Mouse (Mus musculus): ENCODE measurements around the gene Golph3. TPM values are rescaled to one million over a fixed set of nuclear protein-coding genes. Genes with fewer than 3 reads are reported as not detected.
"Not testable (repeated sequence)": the region's sequence is repeated elsewhere in the genome, so short reads cannot be mapped to it uniquely, and the experiment has no call there.

The Golph3 gene
- polyA plus RNA-seq, 1 experiment from 2014 or later, result 111 TPM

DNA sequence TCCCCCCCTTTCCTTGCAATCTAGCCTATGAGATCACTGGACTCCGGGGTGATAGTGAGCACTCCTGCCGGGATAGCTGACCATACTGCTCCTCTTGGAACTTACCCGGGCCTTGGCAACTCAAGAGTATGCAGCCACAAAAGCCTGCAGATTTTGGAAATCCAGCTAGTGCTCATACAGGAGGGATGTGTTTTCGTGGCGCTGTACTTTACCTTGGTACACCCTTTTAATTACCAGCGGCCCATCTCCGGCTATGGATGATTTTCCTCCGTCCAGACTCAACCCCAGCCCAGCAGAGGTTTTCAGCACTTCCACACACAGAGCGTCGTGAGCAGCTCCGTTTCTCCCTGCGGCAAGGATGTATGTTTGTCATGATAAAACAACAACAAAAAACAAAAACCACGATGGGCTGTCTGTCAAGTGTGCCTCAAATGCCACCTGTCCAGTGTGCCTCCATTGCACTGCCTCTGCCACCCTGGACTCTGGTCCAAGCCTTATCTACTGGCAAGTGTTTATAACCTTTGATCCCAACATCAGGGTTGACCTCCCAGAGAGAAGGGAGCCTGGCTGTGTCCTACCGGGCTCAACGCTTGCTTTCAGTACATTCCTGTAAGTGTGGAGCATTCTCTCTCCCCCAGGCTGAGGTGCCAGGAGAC is 44.3 kb downstream of the Golph3 start:
- DNase-seq (ENCODE audit: low spot score) (no peak), ATAC-seq (ENCODE audit: insufficient number of reproducible peaks, low FRiP score, low TSS enrichment, low read depth) (no peak)
- no peak overlapping the region for H3K9ac ChIP-seq (ENCODE audit: low read length)
- 81% methylated on average over 15 of the region's 15 CpGs for WGBS
- H3K4me2 ChIP-seq (ENCODE audit: low read depth, severe bottlenecking), result no peak overlapping the region
- no peak overlapping the region for H3K4me3 ChIP-seq (ENCODE audit: low read depth, low read length)
- H3K4me1 ChIP-seq (ENCODE audit: control insufficient read depth, insufficient read depth, low read length), result no peaks in the 10 kb centered on the region
- H3K36me3 ChIP-seq (ENCODE audit: control insufficient read depth, insufficient read depth, low read length), result no peaks in the 10 kb centered on the region
- H3K27ac ChIP-seq (replicated peaks; ENCODE audit: low read depth, low read length), result no peak overlapping the region
- no peaks in the 10 kb centered on the region for H3K9me3 ChIP-seq (ENCODE audit: control insufficient read depth, low read length)
- no peaks in the 10 kb centered on the region for H3K27me3 ChIP-seq (ENCODE audit: control insufficient read depth, insufficient read depth, low read length)

- H3K4me1 ChIP-seq (ENCODE audit: control insufficient read depth, insufficient read depth, low read length), result no peaks in the 10 kb centered on the region
- H3K36me3 ChIP-seq (ENCODE audit: control insufficient read depth, insufficient read depth, low read length), result no peaks in the 10 kb centered on the region
- no peak overlapping the region for H3K4me2 ChIP-seq (ENCODE audit: low read depth, severe bottlenecking)
- H3K27me3 ChIP-seq (ENCODE audit: control insufficient read depth, insufficient read depth, low read length), result no peaks in the 10 kb centered on the region
- no peak for ATAC-seq (ENCODE audit: insufficient number of reproducible peaks, low FRiP score, low TSS enrichment, low read depth)
- H3K9ac ChIP-seq (ENCODE audit: low read length), result no peak overlapping the region
- 56% methylated on average over 3 of the region's 3 CpGs for WGBS
- no peak for DNase-seq (ENCODE audit: low spot score)
- no peak overlapping the region for H3K27ac ChIP-seq (replicated peaks; ENCODE audit: low read depth, low read length)
- H3K9me3 ChIP-seq (ENCODE audit: control insufficient read depth, low read length), result no peaks in the 10 kb centered on the region
- no peak overlapping the region for H3K4me3 ChIP-seq (ENCODE audit: low read depth, low read length)
Measured at GRCm38 (mm10) chr15:12366072-12366469, 44.8 kb downstream of the Golph3 start.

DNA sequence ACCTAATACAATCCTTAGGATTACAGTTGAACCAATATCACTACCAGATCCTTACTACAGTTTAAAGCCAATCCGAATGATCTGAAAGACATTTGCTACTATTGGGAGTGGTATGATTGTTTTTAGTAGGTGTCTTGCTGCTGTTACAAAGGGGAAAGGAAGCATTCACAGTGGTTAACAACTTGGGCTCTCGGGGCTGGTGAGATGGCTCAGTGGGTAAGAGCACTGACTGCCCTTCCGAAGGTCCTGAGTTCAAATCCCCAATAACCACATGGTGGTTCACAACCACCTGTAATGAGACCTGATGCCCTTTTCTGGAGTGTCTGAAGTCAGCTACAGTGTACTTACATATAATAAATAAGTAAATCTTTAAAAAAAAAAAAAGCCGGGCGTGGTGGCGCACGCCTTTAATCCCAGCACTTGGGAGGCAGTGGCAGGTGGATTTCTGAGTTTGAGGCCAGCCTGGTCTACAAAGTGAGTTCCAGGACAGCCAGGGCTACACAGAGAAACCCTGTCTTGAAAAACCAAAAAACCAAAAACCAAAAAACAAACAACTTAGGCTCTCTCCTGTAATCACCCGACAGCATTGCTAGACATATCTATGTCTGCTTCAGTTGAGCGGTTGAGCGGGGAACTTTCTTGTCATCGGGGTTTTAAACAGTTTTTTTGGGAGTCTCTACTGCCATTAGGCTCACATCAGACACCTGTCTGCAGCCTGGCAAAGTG is 45.5 kb downstream of the Golph3 start:
- H3K36me3 ChIP-seq (ENCODE audit: control insufficient read depth, insufficient read depth, low read length); H3K9me3 ChIP-seq (ENCODE audit: control insufficient read depth, low read length); H3K27me3 ChIP-seq (ENCODE audit: control insufficient read depth, insufficient read depth, low read length); ATAC-seq (ENCODE audit: insufficient number of reproducible peaks, low FRiP score, low TSS enrichment, low read depth); DNase-seq (ENCODE audit: low spot score); H3K9ac ChIP-seq (ENCODE audit: low read length); H3K4me2 ChIP-seq (ENCODE audit: low read depth, severe bottlenecking); H3K27ac ChIP-seq (replicated peaks; ENCODE audit: low read depth, low read length); H3K4me1 ChIP-seq (ENCODE audit: control insufficient read depth, insufficient read depth, low read length); H3K4me3 ChIP-seq (ENCODE audit: low read depth, low read length): not testable (repeated sequence)
- 95% methylated on average over 11 of the region's 11 CpGs for whole genome bisulfite sequencing

DNA sequence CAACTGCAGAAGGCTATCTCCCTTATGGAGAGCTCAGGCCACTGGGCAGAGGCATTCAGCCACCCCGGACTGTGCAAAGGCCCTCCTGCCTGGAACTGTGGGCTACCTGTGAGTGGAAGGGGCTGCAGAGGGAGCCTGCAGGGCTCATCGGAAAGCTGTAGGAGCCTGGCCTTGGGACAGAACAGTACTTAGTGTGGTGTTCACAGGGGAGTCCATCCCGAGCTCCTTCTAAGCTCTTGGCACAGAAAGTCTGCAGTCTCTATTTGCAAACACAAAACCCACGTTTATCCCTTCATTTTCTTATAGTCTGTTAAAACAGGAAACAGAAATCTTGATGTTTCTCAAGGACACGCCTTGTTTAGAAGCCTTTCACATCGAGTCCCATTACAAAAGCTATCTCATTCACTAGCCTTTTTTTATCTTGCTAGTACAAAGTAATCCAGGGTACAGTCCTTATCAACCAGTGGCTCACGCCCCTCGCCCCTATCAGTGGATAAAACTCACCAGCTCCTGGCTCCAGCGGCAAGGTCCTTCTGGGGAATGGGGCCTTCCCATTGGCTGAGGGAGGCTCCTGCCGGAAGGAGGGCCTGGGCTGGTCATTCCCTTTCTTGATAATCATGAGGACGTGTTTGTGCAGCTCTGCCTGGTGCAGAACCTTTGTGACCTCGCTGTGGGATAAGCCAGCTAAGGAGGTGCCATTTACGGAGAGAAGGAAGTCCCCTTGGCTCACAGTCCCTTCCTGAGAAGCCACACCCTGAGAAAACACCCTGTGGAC is 46.2 kb downstream of the Golph3 start:
- no peak for ATAC-seq (ENCODE audit: insufficient number of reproducible peaks, low FRiP score, low TSS enrichment, low read depth)
- Histone ChIP-seq H3K9me3 (ENCODE audit: control insufficient read depth, low read length) (no peaks in the 10 kb centered on the region), H3K27me3 (ENCODE audit: control insufficient read depth, insufficient read depth, low read length) (no peaks in the 10 kb centered on the region), H3K27ac (replicated peaks; ENCODE audit: low read depth, low read length) (no peak overlapping the region), H3K4me3 (ENCODE audit: low read depth, low read length) (no peak overlapping the region), H3K4me1 (ENCODE audit: control insufficient read depth, insufficient read depth, low read length) (0 out of 2 replicates have a peak, but pooled peaks cover 2% of the 10 kb centered on the region), H3K9ac (ENCODE audit: low read length) (no peak overlapping the region), H3K4me2 (ENCODE audit: low read depth, severe bottlenecking) (no peak overlapping the region), H3K36me3 (ENCODE audit: control insufficient read depth, insufficient read depth, low read length) (no peaks in the 10 kb centered on the region)
- DNase-seq (ENCODE audit: low spot score), result no peak
- WGBS, result 66% methylated on average over 13 of the region's 13 CpGs

DNA sequence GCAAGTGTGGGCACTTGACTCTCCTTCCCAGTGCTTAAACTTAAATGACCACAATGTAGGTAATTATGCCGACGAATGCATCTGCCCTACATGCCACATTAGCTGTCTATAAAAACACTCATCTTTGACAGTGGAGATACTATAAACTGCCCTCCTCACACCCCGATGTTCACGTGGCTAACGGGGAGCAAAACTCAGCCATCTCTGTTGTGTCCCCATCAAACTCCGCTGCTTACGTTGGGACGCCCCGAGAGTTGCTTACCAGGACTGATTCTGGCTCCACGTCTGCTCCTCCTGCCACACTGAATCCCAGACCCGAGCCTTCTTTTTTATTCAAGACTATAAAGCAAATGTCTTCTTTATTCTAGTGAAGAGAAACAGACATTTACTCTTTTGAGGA is 47.1 kb downstream of the Golph3 start:
- ATAC-seq (ENCODE audit: insufficient number of reproducible peaks, low FRiP score, low TSS enrichment, low read depth), result no peak
- H3K4me3 ChIP-seq (ENCODE audit: low read depth, low read length), result no peak overlapping the region

DNA sequence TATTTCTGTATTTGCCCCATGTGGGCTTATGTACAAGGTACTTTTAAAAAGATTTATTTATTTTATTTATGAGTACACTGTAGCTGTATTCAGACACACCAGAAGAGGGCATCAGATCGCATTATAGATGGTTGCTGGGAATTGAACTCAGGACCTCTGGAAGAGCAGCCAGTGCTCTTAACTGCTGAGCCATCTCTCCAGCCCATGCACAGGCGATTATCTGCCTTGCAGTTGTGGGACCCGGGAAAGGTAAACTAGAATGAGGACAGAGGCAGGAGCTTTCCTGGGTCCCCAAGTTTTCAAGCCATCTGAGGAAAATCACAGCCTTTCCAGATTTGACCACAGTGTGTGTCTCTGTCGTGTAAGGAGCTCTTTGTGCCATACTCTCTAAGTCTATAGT is 47.6 kb downstream of the Golph3 start:
- Histone ChIP-seq H3K27ac (replicated peaks; ENCODE audit: low read depth, low read length) (no peak overlapping the region), H3K4me2 (ENCODE audit: low read depth, severe bottlenecking) (no peak overlapping the region), H3K4me3 (ENCODE audit: low read depth, low read length) (no peak overlapping the region), H3K36me3 (ENCODE audit: control insufficient read depth, insufficient read depth, low read length) (no peaks in the 10 kb centered on the region), H3K4me1 (ENCODE audit: control insufficient read depth, insufficient read depth, low read length) (peaks cover 5% of the 10 kb centered on the region; the same call in 1 of the 2 replicates), H3K9me3 (ENCODE audit: control insufficient read depth, low read length) (no peaks in the 10 kb centered on the region), H3K9ac (ENCODE audit: low read length) (no peak overlapping the region), H3K27me3 (ENCODE audit: control insufficient read depth, insufficient read depth, low read length) (no peaks in the 10 kb centered on the region)
- 81% methylated on average over 4 of the region's 4 CpGs for WGBS
- DNase-seq (ENCODE audit: low spot score) (no peak), ATAC-seq (ENCODE audit: insufficient number of reproducible peaks, low FRiP score, low TSS enrichment, low read depth) (no peak)

More for the DNA sequence above, 47.1 kb downstream of the Golph3 start:
- Histone ChIP-seq H3K9me3 (ENCODE audit: control insufficient read depth, low read length) (no peaks in the 10 kb centered on the region), H3K9ac (ENCODE audit: low read length) (no peak overlapping the region), H3K4me1 (ENCODE audit: control insufficient read depth, insufficient read depth, low read length) (0 out of 2 replicates have a peak, but pooled peaks cover 2% of the 10 kb centered on the region), H3K27ac (replicated peaks; ENCODE audit: low read depth, low read length) (no peak overlapping the region), H3K4me2 (ENCODE audit: low read depth, severe bottlenecking) (no peak overlapping the region), H3K36me3 (ENCODE audit: control insufficient read depth, insufficient read depth, low read length) (no peaks in the 10 kb centered on the region), H3K27me3 (ENCODE audit: control insufficient read depth, insufficient read depth, low read length) (no peaks in the 10 kb centered on the region)
- DNase-seq (ENCODE audit: low spot score), result no peak
- whole genome bisulfite sequencing, result 87% methylated on average over 11 of the region's 11 CpGs

DNA sequence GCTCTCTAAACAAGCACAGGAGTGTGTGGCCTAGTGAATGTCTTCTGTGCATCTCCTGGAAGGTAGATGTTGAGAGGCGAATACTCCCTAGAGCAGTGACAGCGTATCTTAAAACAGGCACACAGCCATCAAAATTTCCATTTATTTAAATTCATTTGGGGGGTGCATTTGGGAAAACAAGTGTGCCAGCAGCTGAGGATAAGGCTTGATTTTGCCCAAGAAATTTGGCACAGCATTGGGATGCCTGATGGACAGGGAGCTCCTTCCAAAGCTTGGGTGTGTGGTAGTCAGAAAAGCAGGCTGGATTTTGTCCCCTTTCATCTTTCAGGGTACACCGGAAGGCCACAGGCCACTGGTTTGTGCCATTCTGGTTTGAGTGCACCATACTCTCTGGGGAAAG is 48.8 kb downstream of the Golph3 start:
- H3K27me3 ChIP-seq (ENCODE audit: control insufficient read depth, insufficient read depth, low read length), result no peaks in the 10 kb centered on the region
- peaks cover 8% of the 10 kb centered on the region; the same call in 1 of the 2 replicates for H3K4me1 ChIP-seq (ENCODE audit: control insufficient read depth, insufficient read depth, low read length)
- H3K9me3 ChIP-seq (ENCODE audit: control insufficient read depth, low read length), result no peaks in the 10 kb centered on the region
- H3K27ac ChIP-seq (replicated peaks; ENCODE audit: low read depth, low read length), result no peak overlapping the region
- H3K36me3 ChIP-seq (ENCODE audit: control insufficient read depth, insufficient read depth, low read length), result no peaks in the 10 kb centered on the region
- no peak overlapping the region; the same call in 1 of the 2 replicates for H3K4me2 ChIP-seq (ENCODE audit: low read depth, severe bottlenecking)
- 94% methylated on average over 3 of the region's 3 CpGs for WGBS
- DNase-seq (ENCODE audit: low spot score) (no peak), ATAC-seq (ENCODE audit: insufficient number of reproducible peaks, low FRiP score, low TSS enrichment, low read depth) (no peak)
- H3K4me3 ChIP-seq (ENCODE audit: low read depth, low read length), result no peak overlapping the region
- H3K9ac ChIP-seq (ENCODE audit: low read length), result no peak overlapping the region

GRCm38 (mm10) chr15:12371183-12371582 is 49.9 kb downstream of the Golph3 start:
- DNase-seq (ENCODE audit: low spot score), result peak; percentile 83
- WGBS, result 8% methylated on average over 8 of the region's 8 CpGs

More at GRCm38 (mm10) chr15:12371183-12371582, 49.9 kb downstream of the Golph3 start:
- Histone ChIP-seq H3K27me3 (ENCODE audit: control insufficient read depth, insufficient read depth, low read length) (no peaks in the 10 kb centered on the region), H3K9me3 (ENCODE audit: control insufficient read depth, low read length) (no peaks in the 10 kb centered on the region), H3K4me1 (ENCODE audit: control insufficient read depth, insufficient read depth, low read length) (peaks cover 12% of the 10 kb centered on the region; the same call in 1 of the 2 replicates), H3K9ac (ENCODE audit: low read length) (no peak overlapping the region), H3K27ac (replicated peaks; ENCODE audit: low read depth, low read length) (no peak overlapping the region), H3K4me2 (ENCODE audit: low read depth, severe bottlenecking) (no peak overlapping the region), H3K4me3 (ENCODE audit: low read depth, low read length) (no peak overlapping the region), H3K36me3 (ENCODE audit: control insufficient read depth, insufficient read depth, low read length) (no peaks in the 10 kb centered on the region)
- no peak for ATAC-seq (ENCODE audit: insufficient number of reproducible peaks, low FRiP score, low TSS enrichment, low read depth)
